Mouse (Mus musculus) erythroid progenitor cell, adult 5-6 weeks (primary cell): Measurements from ENCODE around the gene Stac3. TPM values are rescaled to one million over a fixed set of nuclear protein-coding genes. Genes with fewer than 3 reads are reported as not detected.

Source experiments
- ATAC-seq: replicated peaks from 2 replicates; pipeline ENCODE4 v1.8.0; 2016; ENCODE audit warnings: moderate number of reproducible peaks, mild to moderate bottlenecking, moderate TSS enrichment, inconsistent platforms; ENCODE audit not compliant: poor library complexity, low FRiP score, severe bottlenecking
- total RNA-seq, 2 experiments: library from RNA; stranded (forward) in 1 of 2; stranded (reverse) in 1 of 2; fragments of 150-400 nt in 1 of 2; fragments of 186-747, 209-891 nt in 1 of 2; gene quantifications; 2 replicates each; pipeline versions ENCODE4 v1.2.3 to v1.2.4; 2015 to 2017; ENCODE audit warnings: low replicate concordance in 2 of 2

Gene Stac3
- total RNA-seq (2015; ENCODE audit: low replicate concordance) (not detected in 2 replicates), total RNA-seq (2017; ENCODE audit: low replicate concordance) (not detected in 2 replicates)

DNA sequence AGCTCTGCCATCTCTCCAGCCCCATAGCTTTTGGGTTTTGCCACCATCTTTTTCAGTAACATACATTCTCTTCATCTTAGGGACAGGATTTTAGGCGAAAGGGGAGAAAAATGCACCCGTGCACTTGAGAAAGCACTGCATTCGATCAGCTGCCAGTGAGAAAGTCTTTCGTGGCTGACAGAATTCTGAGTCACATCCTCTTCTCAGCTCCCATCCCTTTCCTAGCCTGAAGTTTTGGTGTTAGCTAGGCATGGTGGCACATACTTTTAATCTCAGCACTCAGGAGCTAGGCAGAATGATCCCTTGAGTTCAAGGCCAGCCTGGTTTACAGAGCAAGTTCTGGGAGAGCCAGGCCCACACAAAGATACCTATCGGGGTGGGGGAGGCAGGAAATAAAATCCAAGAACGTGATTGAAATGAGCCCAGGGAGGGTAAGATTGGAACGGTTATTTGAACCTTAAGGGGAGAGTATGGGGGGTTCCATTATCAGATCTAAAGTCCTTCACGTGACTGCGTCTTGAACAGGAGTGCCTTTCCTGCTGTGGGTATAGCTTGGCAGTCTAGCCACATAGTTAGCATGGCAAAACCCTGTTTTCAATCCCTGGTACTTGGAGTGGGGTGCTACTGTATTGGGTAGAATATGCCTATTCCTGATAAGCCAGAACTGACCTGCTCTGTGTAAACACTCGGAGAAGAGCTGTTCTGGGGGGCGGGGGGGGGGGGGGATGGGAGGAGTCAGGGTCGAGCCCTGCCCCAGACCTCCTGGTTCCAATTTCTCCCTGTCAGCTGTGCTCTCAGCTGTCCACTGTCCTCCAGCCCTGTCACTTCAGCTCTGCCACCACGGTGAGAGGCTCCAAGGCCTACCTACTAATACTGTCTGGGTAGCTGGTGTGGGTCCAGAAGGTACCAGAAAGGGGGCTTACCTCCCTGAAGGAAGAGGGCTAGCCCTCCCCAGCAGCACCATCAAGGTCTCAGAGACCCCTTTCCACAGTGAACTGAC lies at the start of gene Stac3:
Gene Stac3, plus strand, starts transcription at position 793 of the 1,000 bp plus-strand sequence.
- no peak for ATAC-seq

DNA sequence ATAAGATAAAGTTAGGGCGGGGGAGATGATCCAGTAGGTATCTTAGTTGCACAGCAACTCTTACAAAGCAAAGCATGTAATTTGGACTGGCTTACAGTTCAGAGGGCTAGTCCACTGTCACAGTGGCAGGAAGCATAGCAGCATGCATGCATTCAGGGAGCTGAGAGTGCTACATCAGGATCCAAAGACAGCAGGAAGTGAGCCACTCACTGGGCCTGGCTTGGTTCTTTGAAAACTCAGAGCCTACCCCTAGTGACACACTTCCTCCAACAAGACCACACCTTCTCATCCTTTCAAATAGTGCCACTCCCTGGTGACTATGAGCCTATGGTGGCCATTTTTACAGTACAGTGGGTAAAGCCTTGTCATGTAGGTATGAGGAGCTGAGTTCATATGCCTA lies 47.8 kb upstream of the Stac3 start:
- no peak for ATAC-seq

DNA sequence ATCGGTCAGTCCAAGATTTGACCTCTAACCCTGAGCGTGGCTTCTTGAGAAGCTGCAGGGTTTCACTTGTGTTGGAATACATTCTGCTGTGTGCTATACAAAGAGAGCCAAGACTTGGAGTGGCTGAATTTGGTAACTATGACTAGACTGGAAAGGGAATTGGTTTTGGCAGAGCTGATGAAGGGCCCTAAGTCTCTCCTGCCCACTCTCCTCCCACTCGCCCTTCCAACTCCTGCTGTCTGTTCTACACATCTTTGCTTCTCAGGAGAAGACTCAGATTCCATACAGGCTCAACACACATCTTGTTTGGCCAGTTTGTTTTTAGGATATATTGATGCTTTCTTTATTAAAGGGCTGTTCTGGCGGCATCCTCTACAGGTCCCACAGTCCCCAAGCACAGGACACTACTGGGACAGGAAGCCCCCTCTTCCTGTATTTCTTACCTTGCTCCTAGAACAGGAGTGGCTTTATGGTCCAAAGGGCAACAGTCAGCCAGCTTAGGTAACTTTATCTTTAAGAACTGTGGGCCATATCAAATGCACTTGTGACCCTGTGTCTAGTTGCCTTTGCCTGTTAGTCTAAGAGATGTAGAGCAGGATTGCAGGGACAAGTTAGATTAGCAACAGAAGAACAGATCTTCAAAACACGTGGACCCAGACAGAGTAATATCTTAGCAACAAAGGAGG lies 38.9 kb upstream of the Stac3 start:
- no peak for ATAC-seq

DNA sequence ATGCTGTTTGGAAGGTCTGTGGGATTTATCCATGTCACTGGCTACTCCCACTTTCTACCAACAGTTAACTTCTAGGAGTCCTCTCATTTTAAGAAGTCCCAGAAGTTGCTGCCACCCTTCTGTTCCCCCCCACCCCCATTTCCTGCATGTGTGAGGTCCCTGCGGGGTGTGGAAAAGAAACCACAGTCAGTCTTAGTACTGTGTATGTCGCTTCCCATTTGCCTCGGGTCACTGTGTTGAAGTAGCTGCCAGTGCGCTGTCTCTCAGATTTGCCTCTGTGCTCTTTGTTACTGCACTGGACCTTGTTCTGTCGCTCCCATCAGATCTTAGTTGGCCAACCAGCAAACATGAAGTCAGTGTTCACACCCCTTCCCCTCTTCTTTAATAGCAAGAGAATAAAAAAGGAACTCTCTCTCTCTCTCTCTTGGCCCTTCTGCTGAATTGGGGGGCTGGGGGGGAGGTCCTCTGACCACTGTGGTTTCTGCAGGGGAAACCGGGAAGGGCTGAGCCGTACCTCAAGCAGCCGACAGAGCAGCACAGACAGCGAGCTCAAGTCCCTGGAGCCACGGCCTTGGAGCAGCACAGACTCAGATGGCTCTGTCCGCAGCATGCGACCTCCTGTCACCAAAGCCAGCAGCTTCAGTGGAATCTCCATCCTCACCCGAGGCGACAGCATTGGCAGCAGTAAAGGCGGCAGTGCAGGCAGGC lies 30.1 kb upstream of the Stac3 start:
- no peak for ATAC-seq

DNA sequence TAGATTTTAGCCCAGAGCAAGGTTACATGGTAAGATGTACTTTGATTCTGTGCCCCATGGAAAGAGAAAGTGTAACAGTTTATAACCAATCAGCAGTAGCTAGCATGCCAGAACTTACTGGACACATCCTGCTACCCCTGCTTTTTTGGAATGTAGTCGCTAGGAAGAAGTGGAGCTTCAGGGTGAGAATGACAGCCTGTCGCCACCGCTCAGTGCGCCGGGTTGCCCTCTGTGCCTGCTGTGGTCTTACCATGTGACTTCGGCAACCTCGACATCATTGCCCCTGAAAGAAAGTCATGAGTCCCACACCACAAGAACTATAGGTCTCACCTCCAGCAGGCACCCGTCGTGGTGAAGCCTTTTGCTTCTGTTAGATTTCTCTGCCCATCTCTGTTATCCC lies 28.8 kb upstream of the Stac3 start:
- no peak for ATAC-seq

DNA sequence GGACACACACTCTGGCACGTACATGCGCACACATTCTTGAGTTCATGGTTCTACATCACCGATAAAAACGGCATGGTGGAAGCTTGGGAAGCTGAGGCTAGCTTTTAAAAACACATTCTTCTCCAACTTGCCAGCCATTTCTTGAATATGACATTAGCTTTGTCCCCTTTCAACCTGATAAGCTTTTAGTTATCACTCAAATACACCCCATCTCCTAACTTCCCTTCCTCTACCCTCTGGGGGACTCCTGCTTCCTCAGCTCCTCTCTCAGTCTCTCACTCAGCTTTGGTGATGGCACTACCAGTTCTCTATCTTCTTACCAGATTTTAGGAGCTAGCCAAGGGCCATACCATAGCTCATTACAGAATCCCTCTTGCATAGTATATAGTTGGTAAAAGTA lies 26.3 kb upstream of the Stac3 start:
- no peak for ATAC-seq

DNA sequence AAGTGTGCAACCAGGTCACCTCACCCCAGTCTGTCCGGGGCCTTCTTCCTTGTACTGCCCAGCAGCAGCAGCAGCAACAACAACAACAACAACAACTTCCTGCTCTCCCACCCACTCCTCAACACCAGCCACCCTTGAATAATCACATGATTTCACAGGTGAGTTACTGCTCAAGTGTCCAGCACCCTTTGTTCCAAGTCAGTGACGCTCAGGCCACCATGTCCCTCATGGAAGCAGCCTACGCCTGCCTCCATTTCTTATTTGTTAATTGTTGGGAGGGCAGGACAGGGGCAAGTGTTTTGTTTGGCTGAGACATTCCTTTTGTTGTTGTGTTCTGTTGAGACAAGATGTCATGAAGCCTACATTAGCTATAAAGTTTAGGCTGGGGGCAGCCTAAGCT lies 24.9 kb upstream of the Stac3 start:
- no peak for ATAC-seq

DNA sequence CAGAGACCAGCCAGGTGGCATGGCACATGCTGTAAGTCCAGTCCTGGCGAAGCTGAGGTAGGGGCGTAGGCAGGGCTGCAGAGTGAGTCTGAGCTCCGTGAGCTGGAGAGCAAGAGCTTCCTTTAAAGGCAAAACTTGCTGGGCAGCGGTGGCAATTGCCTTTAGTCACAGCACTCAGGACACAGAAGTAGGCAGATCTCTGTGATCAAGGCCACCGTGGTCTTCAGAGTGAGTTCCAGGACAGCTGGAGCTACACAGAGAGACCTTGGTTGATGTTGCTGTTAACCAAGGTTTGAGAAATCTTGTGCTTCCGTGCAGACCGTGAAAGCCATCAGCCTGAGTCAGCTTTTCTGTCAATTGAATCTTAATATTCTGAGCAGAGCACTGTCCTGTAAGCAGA lies 24.2 kb upstream of the Stac3 start:
- ATAC-seq: no peak

DNA sequence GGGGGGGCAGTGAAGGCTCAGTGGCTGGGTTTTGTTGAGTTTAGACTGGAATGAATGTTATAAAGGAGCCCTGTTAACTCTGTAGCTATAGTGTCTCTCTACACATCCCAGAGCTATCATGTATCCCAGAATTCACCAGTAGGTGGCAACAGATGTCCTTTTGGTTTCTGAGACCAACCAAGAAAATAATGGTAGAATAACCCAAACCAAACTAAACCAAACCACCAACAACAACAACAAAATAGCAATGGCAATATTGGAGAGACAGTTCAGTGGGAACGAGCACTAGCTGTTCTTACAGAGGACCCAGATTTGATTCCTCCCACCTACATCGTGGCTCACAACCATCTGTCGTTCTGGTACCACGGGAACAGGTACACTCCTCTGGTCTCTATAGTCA lies 22.4 kb upstream of the Stac3 start:
- no peak for ATAC-seq

DNA sequence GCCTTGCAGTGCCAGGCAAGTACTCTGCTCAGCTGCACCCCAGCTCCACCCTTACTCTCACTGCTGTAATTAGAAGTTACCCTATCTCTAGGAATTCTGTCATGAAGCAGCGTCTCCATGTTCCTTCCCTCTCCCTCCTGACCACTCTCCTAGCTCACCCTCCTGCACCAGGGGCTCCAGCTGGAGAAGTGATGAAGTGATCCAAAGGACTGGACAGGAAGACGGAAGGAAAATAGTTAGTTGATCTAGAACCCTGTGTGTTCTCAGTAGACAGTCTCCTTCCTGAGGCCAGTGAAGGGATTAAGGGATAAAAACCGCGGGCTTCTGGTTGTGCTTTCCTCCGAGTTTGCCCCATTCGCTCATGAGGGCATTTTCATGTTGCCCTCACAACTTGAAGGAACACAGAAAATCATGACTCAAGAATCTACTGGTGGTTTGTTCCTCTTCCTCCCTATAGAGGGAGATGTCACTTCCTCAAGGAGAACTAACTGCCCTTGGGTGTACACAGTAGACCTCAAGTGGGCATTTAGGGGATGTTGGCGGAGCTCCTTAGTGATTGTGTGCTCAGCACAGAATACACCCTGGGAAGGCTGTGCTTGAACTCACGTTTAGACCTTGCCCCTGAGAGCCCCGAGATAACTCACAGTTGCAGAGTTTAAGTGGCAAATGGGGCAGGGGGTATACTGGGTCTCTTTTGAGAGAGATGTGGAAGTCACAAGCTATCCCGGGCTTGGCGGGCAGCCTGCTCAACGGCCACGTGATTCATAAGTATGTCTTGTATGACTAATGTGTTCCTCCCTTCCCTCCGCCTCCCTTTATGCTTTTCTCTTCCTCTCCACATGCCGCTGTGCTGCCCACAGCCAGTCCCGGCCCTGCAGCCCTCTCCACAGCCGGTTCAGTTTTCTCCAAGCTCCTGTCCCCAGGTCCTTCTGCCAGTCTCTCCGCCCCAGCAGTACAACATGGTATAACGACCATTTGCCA lies 20.4 kb upstream of the Stac3 start:
- no peak for ATAC-seq

DNA sequence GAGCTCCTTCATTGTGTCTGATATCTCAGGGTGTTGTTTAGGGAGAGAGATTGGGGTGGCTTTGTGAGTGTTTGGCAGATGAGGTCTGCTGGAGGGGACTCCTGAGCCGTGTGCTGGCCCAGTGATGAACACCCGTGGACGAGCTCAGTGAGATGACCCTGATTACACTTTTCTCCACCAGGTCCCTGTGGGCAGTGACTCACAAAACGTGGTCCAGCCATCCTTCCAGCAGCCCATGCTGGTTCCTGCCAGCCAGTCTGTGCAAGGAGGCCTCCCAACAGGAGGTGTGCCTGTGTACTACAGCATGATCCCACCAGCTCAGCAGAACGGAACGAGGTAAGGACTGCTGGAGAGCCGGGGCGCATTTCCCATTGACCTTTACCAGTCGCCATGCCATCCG lies 16.3 kb upstream of the Stac3 start:
- no peak for ATAC-seq

DNA sequence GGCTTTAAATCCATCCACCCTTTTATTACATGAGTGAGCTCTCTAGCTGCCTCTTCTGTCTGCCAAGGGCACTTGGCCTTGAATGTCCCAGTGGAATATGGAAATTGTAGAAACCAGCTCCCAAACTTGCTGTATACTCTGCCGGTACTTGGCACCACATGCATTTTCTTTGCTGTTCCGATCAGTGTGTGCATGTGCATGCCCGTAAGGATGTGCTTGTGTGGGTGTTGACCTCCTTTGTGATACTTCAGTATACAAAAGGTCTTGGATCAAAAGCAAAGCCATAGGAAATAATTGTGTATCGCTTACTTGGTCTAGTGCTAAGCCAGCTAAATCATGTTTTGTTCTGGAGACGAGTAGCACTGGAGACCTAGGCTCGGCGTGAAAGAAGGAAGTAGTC lies 12.6 kb upstream of the Stac3 start:
- ATAC-seq: no peak

DNA sequence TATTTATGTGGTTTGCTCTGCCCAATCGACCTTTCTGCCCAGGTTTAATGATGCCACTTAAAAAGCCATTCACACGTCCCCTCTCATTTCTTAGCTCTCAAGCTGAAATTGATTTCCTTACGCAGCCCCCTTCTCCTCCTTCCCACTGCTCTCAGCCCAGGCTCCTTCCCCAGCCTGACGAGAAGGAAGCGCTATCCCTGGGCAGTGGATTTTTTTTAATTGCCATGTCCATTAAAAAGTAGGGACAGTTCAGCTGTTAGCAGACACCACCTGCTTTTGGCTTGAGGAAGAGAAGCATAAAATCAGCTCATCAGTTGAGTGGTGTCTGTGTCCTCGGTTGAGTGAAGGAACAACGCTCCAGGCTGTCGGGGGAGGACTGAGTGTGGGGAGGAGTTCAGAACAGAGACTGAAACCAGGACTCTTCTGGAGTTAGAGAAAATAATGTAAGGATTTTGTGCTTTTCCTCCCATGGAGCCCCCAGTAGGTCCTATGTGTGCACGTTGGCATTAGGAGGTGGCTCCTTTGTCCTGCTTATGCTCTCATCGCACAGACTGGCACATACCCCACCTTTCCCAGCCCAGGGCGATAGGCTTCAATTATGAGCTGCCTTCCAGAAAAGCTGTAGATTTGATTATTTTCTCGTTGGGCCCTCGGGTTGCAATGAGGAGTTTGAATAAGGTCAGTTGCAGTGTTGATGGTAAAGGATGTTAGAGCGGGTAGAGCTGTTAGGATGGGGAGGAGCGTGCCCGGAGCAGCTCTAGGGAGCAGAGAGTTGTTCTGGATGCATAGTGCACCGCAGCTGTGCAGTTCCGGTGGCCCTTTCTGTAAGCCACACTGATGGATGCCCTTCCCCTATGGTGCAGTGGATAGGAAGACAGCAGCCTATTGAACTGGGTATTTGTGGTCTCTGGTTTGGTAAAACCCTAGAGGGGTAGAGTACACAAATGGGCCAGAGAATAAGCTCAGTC lies 11.0 kb upstream of the Stac3 start:
- no peak for ATAC-seq

DNA sequence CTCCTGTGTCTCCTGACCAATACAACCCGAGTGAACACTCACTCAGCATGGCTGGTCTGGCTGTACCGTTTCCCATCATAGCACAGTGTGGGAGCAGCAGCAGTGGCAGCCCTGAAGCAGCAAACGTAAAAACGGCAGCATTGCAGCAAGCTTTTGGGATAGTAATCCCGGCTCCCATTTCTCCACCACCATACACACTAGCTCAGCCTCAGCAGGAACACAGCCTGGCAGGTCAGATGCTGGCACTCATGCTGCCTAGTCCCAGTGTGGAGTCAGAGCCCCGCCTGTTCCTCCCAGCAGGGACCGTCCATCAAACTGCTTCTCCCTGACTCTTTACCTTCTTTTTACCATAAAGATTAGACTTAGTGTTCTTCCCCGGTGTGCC lies 10.4 kb upstream of the Stac3 start:
- no peak for ATAC-seq

DNA sequence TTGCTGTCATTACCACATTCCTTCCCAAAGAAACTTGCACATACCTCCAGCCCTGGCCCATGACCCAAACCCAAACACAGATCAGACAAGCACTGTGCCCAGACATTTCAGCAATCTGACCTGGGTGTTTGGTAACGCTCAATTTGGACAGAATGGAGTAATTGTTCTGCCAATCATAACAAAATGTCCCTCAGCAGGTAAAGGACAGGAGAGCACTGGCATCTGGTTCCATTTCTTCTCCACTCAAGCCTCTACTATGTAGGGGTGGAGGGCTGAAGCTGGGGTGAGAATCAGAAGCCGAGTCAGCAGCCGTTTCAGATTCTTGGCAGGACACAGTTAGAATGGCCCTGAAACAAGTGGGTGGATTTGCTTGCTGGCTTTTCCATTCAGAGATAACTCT lies 9.4 kb upstream of the Stac3 start:
- ATAC-seq: no peak

DNA sequence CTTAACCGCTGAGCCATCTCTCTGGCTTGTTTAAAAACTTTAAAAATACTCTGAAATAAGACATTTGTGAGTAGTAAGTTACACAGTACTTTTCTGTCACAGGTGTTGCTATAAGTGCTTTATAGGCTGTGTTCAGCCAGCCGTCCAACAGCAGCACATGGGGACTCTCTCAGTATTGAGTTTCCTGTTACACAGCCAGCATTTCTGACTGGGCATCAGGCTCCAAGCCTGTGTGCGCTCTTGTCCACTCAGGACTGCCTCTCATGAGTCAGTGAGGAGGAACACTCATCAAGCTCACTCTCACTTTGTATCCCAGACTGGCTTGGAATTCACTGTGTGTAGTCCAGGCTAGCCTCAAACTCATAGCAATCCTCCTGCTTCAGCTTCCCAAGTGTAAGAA lies 5.3 kb upstream of the Stac3 start:
- no peak for ATAC-seq

DNA sequence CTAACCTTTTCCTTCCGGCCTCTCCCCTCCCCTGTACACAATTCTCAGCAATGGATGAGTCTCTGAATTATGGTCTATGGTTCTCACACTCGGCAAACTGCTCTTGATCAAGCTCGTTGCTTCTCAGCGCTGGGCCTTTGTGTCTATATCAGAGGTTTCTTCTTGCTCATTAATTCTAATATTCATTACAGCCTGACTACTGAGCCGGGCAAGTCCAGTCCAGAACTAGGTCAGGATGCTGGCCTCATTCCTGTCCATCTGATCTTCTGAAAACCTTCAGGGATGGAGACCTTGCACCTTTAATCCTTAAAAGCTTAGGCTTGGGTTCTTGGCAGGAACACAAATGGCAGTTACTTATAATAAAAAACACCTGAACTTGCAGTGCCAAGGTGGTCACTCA lies 2.0 kb upstream of the Stac3 start:
- no peak for ATAC-seq

DNA sequence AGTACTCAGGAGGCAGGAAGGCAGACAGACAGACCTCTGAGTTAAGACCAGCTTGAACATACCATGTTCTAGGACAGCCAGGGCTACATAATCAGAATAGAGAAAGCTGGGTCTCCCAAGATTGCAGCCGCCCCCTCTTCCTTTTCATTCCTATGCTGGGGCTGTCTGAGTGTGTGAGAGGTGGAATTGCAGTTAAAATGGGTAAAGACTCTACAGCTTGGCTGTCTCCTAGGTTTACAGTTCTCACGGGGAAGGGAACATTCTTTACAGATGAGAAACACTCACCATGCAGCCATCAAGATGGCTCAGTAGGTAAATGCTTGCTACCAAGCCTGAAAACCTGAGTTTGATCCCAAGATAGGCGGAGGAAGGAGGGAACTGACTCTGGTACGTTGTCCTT lies 1.4 kb upstream of the Stac3 start:
- ATAC-seq: no peak
